21 mouse cellular contexts compared by ENCODE assay signal in the genomic region with DNA sequence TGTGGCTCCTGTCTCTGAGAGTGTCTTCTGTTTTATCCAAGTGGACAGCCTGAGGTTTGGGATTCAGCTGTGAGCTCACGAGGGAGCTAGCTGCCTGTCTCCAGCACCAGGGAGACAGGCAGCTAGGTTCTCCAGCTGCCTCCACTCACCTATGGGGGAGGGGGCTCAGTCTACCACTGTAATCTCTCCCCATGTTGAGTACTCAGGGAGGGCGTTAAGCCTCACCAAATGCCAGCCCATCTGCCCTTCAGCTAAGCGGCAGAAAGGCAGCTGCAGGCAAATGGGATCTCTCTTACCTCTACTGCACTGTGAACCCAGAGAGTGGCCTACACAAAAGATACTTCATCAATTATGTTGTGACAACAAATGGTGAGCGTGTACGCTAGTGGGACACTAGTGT. TPM values are rescaled to one million over a fixed set of nuclear protein-coding genes. Genes with fewer than 3 reads are reported as not detected.
A peak's percentile ranks its signal among the peaks of the same experiment; 100 is the strongest.
DNase-seq lines count a peak whose midpoint lies in the region; ATAC-seq lines count a peak whose summit lies in the region.
"Had no signal": no experiment of that assay in that cellular context is flagged by ENCODE, and none has a peak within 500 bp of the region (broad histone marks: within the 10 kb centered on the region; RNA-seq: fewer than 3 reads in every experiment).

No protein-coding gene starts in this region.

- H3K4me3 ChIP-seq in embryonic facial prominence, embryonic 13.5 days = no peak overlapping the region
- H3K4me3 ChIP-seq in embryonic facial prominence, embryonic 10.5 days = no peak overlapping the region
- no peak overlapping the region for H3K4me3 ChIP-seq in limb, embryonic 12.5 days (replicated peaks)
- no peak overlapping the region for H3K4me3 ChIP-seq in limb, embryonic 10.5 days
- no peak overlapping the region for H3K4me3 ChIP-seq in hindbrain, embryonic 12.5 days
- H3K4me3 ChIP-seq: embryonic facial prominence, embryonic 12.5 days; intestine, embryonic 15.5 days had no signal

- no peak overlapping the region for H3K27ac ChIP-seq in embryonic facial prominence, embryonic 13.5 days
- H3K27ac ChIP-seq in embryonic facial prominence, embryonic 10.5 days (replicated peaks) = no peak overlapping the region
- no peak overlapping the region for H3K27ac ChIP-seq in limb, embryonic 12.5 days
- H3K27ac ChIP-seq in limb, embryonic 10.5 days = no peak overlapping the region
- H3K27ac ChIP-seq in hindbrain, embryonic 12.5 days = peak overlapping the region; percentile 23; the same call in 1 of the 2 replicates
- H3K27ac ChIP-seq: embryonic facial prominence, embryonic 12.5 days; intestine, embryonic 15.5 days had no signal

- no peaks in the 10 kb centered on the region for H3K9me3 ChIP-seq in embryonic facial prominence, embryonic 13.5 days
- no peaks in the 10 kb centered on the region for H3K9me3 ChIP-seq in embryonic facial prominence, embryonic 10.5 days
- no peaks in the 10 kb centered on the region for H3K9me3 ChIP-seq in limb, embryonic 12.5 days
- H3K9me3 ChIP-seq in limb, embryonic 10.5 days (replicated peaks) = no peaks in the 10 kb centered on the region
- H3K9me3 ChIP-seq in hindbrain, embryonic 12.5 days (replicated peaks) = no peaks in the 10 kb centered on the region
- H3K9me3 ChIP-seq: embryonic facial prominence, embryonic 12.5 days; intestine, embryonic 15.5 days had no signal

- no peak overlapping the region for H3K4me2 ChIP-seq in embryonic facial prominence, embryonic 13.5 days
- no peak overlapping the region for H3K4me2 ChIP-seq in limb, embryonic 12.5 days
- no peak overlapping the region for H3K4me2 ChIP-seq in hindbrain, embryonic 12.5 days (replicated peaks)
- H3K4me2 ChIP-seq: embryonic facial prominence, embryonic 12.5 days; heart, embryonic 11.5 days; intestine, embryonic 15.5 days had no signal

- H3K36me3 ChIP-seq in embryonic facial prominence, embryonic 13.5 days = no peaks in the 10 kb centered on the region
- H3K36me3 ChIP-seq in embryonic facial prominence, embryonic 10.5 days (replicated peaks) = no peaks in the 10 kb centered on the region
- no peaks in the 10 kb centered on the region for H3K36me3 ChIP-seq in limb, embryonic 12.5 days
- no peaks in the 10 kb centered on the region for H3K36me3 ChIP-seq in limb, embryonic 10.5 days
- no peaks in the 10 kb centered on the region for H3K36me3 ChIP-seq in hindbrain, embryonic 12.5 days
- H3K36me3 ChIP-seq: embryonic facial prominence, embryonic 12.5 days; intestine, embryonic 15.5 days had no signal

- H3K9ac ChIP-seq in embryonic facial prominence, embryonic 13.5 days = 0 out of 2 replicates have a peak overlapping the region, but pooled peaks have one; percentile 32
- 0 out of 2 replicates have a peak overlapping the region, but pooled peaks have one; percentile 27 for H3K9ac ChIP-seq in limb, embryonic 12.5 days (replicated peaks)
- no peak overlapping the region for H3K9ac ChIP-seq in hindbrain, embryonic 12.5 days
- H3K9ac ChIP-seq: embryonic facial prominence, embryonic 12.5 days; intestine, embryonic 15.5 days had no signal

- H3K4me1 ChIP-seq in embryonic facial prominence, embryonic 13.5 days = peaks cover 19% of the 10 kb centered on the region
- peaks cover 6% of the 10 kb centered on the region; the same call in 1 of the 2 replicates for H3K4me1 ChIP-seq in embryonic facial prominence, embryonic 10.5 days
- peaks cover 17% of the 10 kb centered on the region for H3K4me1 ChIP-seq in limb, embryonic 12.5 days (replicated peaks)
- peaks cover 13% of the 10 kb centered on the region for H3K4me1 ChIP-seq in limb, embryonic 10.5 days
- peaks cover 25% of the 10 kb centered on the region for H3K4me1 ChIP-seq in hindbrain, embryonic 12.5 days

- no peak for ATAC-seq in embryonic facial prominence, embryonic 13.5 days (ENCODE audit: insufficient number of reproducible peaks, insufficient read depth, low FRiP score, low TSS enrichment, low read depth)
- no peak for ATAC-seq in limb, embryonic 12.5 days (ENCODE audit: insufficient number of reproducible peaks, insufficient read depth, low FRiP score, low TSS enrichment, low read depth)
- peak; percentile 32 for ATAC-seq in hindbrain, embryonic 12.5 days (ENCODE audit: low FRiP score)
- ATAC-seq: intestine, embryonic 15.5 days had no signal

- no peak for DNase-seq in embryonic facial prominence, embryonic 10.5 days (ENCODE audit: low spot score)
- DNase-seq in limb, embryonic 10.5 days (ENCODE audit: low spot score) = no peak
- peak; percentile 58 for DNase-seq in retina, adult 2 months (ENCODE audit: low read depth, low spot score)
- DNase-seq in cerebellum, adult 8-10 months = no peak
- DNase-seq in adrenal gland, postnatal 25 days = no peak
- DNase-seq: adrenal gland, adult 2 months; cerebellum, adult 11-12 months; cerebellum, postnatal 36 days; liver; lung, adult 18-20 months; lung, postnatal 36 days; thymus, postnatal 36 days had no signal

- WGBS in embryonic facial prominence, embryonic 13.5 days = 25% methylated on average over 5 of the region's 5 CpGs
- 32% methylated on average over 5 of the region's 5 CpGs for WGBS in embryonic facial prominence, embryonic 10.5 days
- 17% methylated on average over 5 of the region's 5 CpGs for WGBS in limb, embryonic 12.5 days
- WGBS in limb, embryonic 10.5 days = 31% methylated on average over 5 of the region's 5 CpGs
- WGBS in hindbrain, embryonic 12.5 days = 21% methylated on average over 5 of the region's 5 CpGs

- H3K27me3 ChIP-seq in embryonic facial prominence, embryonic 13.5 days = no peaks in the 10 kb centered on the region
- no peaks in the 10 kb centered on the region for H3K27me3 ChIP-seq in embryonic facial prominence, embryonic 10.5 days (replicated peaks; ENCODE audit: low read depth, poor library complexity, severe bottlenecking)
- H3K27me3 ChIP-seq in limb, embryonic 12.5 days = no peaks in the 10 kb centered on the region
- H3K27me3 ChIP-seq in limb, embryonic 10.5 days (ENCODE audit: low read depth, poor library complexity, severe bottlenecking) = no peaks in the 10 kb centered on the region
- no peaks in the 10 kb centered on the region for H3K27me3 ChIP-seq in hindbrain, embryonic 12.5 days
- H3K27me3 ChIP-seq: embryonic facial prominence, embryonic 12.5 days; intestine, embryonic 15.5 days had no signal

RNA-seq across cellular contexts. Expression of gene Slc4a5, which starts 8.1 kb away (rescaled TPM):
- polyA plus RNA-seq in embryonic facial prominence, embryonic 13.5 days (2015; fragmentation: Nextera tagmentation; extraction: Ambion mirVana) = 0.15 and 0.20 TPM in 2 replicates
- polyA plus RNA-seq in embryonic facial prominence, embryonic 10.5 days (2016; fragmentation: Nextera tagmentation; extraction: Ambion mirVana) = 0.70 and 0.97 TPM in 2 replicates
- polyA plus RNA-seq in limb, embryonic 12.5 days (2016; fragmentation: Nextera tagmentation; extraction: Ambion mirVana) = 0.49 and 0.68 TPM in 2 replicates
- polyA plus RNA-seq in limb, embryonic 10.5 days (2016; fragmentation: Nextera tagmentation; extraction: Ambion mirVana) = 0.23 and 0.25 TPM in 2 replicates
- polyA plus RNA-seq in hindbrain, embryonic 12.5 days (2016; fragmentation: Nextera tagmentation; extraction: Ambion mirVana) = 5.0 and 6.1 TPM in 2 replicates
- total RNA-seq in adrenal gland, postnatal 25 days (2021) = 0.12 TPM in 1 of 2 replicates, not detected in the other
- total RNA-seq: adrenal gland, adult 2 months; gastrocnemius, adult 18-20 months; heart, postnatal 25 days had no signal
- polyA plus RNA-seq: neural tube, embryonic 14.5 days had no signal

RNA-seq across cellular contexts. Expression of gene Dctn1, which starts 45.8 kb away (rescaled TPM):
- polyA plus RNA-seq in embryonic facial prominence, embryonic 13.5 days (2015; fragmentation: Nextera tagmentation; extraction: Ambion mirVana) = 87.7 and 90.0 TPM in 2 replicates
- 112 and 116 TPM in 2 replicates for polyA plus RNA-seq in embryonic facial prominence, embryonic 10.5 days (2016; fragmentation: Nextera tagmentation; extraction: Ambion mirVana)
- polyA plus RNA-seq in limb, embryonic 12.5 days (2016; fragmentation: Nextera tagmentation; extraction: Ambion mirVana) = 102 and 104 TPM in 2 replicates
- 96.4 and 108 TPM in 2 replicates for polyA plus RNA-seq in limb, embryonic 10.5 days (2016; fragmentation: Nextera tagmentation; extraction: Ambion mirVana)
- polyA plus RNA-seq in hindbrain, embryonic 12.5 days (2016; fragmentation: Nextera tagmentation; extraction: Ambion mirVana) = 158 and 168 TPM in 2 replicates
- total RNA-seq in adrenal gland, postnatal 25 days (2021) = 138 and 172 TPM in 2 replicates

RNA-seq across cellular contexts. Expression of gene 1700003E16Rik, which starts 55.3 kb away (rescaled TPM):
- 2.0 and 2.8 TPM in 2 replicates for polyA plus RNA-seq in embryonic facial prominence, embryonic 13.5 days (2015; fragmentation: Nextera tagmentation; extraction: Ambion mirVana)
- polyA plus RNA-seq in embryonic facial prominence, embryonic 10.5 days (2016; fragmentation: Nextera tagmentation; extraction: Ambion mirVana) = 1.3 and 2.1 TPM in 2 replicates
- polyA plus RNA-seq in limb, embryonic 12.5 days (2016; fragmentation: Nextera tagmentation; extraction: Ambion mirVana) = 1.8 and 3.0 TPM in 2 replicates
- 0.80 and 1.6 TPM in 2 replicates for polyA plus RNA-seq in limb, embryonic 10.5 days (2016; fragmentation: Nextera tagmentation; extraction: Ambion mirVana)
- polyA plus RNA-seq in hindbrain, embryonic 12.5 days (2016; fragmentation: Nextera tagmentation; extraction: Ambion mirVana) = 4.4 and 5.2 TPM in 2 replicates
- total RNA-seq in adrenal gland, postnatal 25 days (2021) = 0.61 and 1.2 TPM in 2 replicates

RNA-seq across cellular contexts. Expression of gene Wdr54, which starts 55.3 kb away (rescaled TPM):
- polyA plus RNA-seq in embryonic facial prominence, embryonic 13.5 days (2015; fragmentation: Nextera tagmentation; extraction: Ambion mirVana) = 7.1 and 7.9 TPM in 2 replicates
- 10.2 and 11.2 TPM in 2 replicates for polyA plus RNA-seq in embryonic facial prominence, embryonic 10.5 days (2016; fragmentation: Nextera tagmentation; extraction: Ambion mirVana)
- polyA plus RNA-seq in limb, embryonic 12.5 days (2016; fragmentation: Nextera tagmentation; extraction: Ambion mirVana) = 10.2 and 10.4 TPM in 2 replicates
- 10.9 and 13.7 TPM in 2 replicates for polyA plus RNA-seq in limb, embryonic 10.5 days (2016; fragmentation: Nextera tagmentation; extraction: Ambion mirVana)
- polyA plus RNA-seq in hindbrain, embryonic 12.5 days (2016; fragmentation: Nextera tagmentation; extraction: Ambion mirVana) = 11.2 and 11.5 TPM in 2 replicates
- total RNA-seq in adrenal gland, postnatal 25 days (2021) = 1.2 and 5.1 TPM in 2 replicates
